Mouse (Mus musculus): Measurements from ENCODE around the gene D230025D16Rik. TPM values are rescaled to one million over a fixed set of nuclear protein-coding genes. Genes with fewer than 3 reads are reported as not detected.
"Not testable (repeated sequence)": the region's sequence is repeated elsewhere in the genome, so short reads cannot be mapped to it uniquely, and the experiment has no call there.

Gene D230025D16Rik
- polyA plus RNA-seq, 1 experiment from 2014 or later: 25.2 TPM

DNA sequence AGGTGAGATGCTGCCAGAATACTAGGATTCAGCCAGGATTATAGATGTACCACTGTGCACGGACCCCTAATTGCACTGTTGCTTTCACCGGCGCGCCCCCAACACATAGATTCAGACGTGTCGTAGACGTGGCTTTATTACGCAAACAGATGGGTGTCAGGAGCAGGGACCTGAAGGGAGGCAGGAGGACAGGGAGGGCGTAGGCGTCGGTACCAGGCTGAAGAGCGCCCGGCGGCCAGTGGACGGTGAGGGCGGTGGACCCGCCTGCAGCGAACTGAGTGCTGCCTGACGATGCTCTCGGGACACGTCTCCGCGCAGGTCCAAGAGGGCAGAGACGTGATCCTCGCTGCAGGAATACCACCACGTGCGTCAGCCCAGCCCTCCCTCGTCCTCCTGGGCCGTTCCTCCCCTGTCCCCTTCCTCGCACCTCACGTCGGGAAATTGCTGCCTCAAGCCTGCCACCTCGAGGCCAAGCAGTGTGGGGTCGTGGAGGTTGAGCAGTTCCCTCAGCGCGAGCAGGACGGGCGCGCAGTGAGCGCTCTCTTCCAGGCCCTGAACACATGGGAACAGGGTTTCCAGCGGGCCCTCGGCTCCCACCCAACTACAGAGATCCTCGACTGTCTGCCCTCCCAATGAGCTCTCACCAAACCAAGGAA, 65.0 kb downstream of the D230025D16Rik start, which contains the start of gene 4931428F04Rik:
Gene 4931428F04Rik, minus strand, starts transcription at position 60 of the 656 bp plus-strand sequence.
- H3K27me3 ChIP-seq: peaks cover 11% of the 10 kb centered on the region
- peaks cover 32% of the 10 kb centered on the region for H3K4me1 ChIP-seq
- H3K9me3 ChIP-seq (replicated peaks): no peaks in the 10 kb centered on the region
- peak within 1 kb of the TSS; percentile 59 for H3K4me3 ChIP-seq (replicated peaks)
- WGBS: 2% methylated on average over 43 of the region's 43 CpGs
- H3K9ac ChIP-seq: peak within 1 kb of the TSS; percentile 47
- H3K4me2 ChIP-seq: peak within 1 kb of the TSS; percentile 87
- H3K27ac ChIP-seq: peak within 1 kb of the TSS; percentile 85
- ATAC-seq (replicated peaks; ENCODE audit: low FRiP score): peak; percentile 15
- no peaks in the 10 kb centered on the region for H3K36me3 ChIP-seq

DNA sequence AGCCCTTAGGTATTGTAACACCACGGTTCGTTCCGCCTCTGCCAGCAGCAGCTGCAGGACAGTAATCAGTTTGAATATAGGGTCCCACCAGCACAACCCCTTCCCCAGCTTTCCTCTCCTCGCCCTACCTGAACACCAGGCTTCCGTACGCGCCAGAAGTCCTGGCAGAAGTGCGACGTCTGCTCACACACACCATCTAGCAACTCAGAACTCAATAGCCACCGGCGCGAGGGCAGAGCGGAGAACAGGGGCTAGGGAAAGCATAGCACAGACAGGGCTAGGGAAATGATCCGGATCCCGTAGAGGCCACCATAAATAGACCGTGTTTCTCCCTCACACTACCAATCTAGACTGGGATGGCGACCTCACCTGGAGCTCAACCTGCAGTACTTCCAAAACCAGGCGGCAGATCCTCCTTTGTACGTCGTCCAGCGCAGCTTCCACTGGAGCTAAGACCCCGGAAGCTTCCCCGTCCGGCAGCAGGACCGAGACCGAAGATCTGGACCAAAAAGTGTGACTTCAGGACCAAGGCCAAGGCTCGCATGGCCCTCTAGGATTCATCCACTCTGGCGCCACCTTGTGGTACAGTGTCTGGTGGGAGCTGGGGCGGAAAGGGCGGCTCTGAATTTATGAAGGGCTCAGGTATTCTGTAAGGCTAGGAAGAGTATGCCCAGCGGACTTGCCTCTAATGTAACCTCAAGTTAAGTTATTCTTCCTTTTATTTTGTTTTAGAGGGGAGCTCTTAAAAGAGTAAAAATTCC, 65.8 kb downstream of the D230025D16Rik start:
- H3K4me3 ChIP-seq (replicated peaks): peak overlapping the region; percentile 59
- no peak for ATAC-seq (replicated peaks; ENCODE audit: low FRiP score)
- H3K27me3 ChIP-seq: peaks cover 11% of the 10 kb centered on the region
- peak overlapping the region; percentile 87 for H3K4me2 ChIP-seq
- peaks cover 32% of the 10 kb centered on the region for H3K4me1 ChIP-seq
- 8% methylated on average over 31 of the region's 31 CpGs for WGBS
- no peak overlapping the region for H3K27ac ChIP-seq
- no peaks in the 10 kb centered on the region for H3K36me3 ChIP-seq
- H3K9me3 ChIP-seq (replicated peaks): no peaks in the 10 kb centered on the region
- H3K9ac ChIP-seq: no peak overlapping the region

DNA sequence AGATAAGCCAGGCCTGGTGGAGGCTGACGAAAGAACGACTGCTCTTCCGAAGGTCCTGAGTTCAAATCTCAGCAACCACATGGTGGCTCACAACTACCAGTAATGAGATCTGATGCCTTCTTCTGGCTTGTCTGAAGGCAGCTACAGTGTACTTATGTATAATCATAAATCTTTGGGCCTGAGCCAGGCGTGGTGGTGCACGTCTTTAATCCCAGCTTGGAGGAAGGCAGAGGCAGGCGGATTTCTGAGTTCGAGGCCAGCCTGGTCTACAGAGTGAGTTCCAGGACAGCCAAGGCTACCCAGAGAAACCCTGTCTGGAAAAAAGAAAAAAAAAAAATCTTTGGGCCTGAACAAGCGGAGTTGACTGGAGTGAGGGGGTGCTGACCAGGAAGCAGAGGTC, 66.4 kb downstream of the D230025D16Rik start:
- H3K27ac ChIP-seq; H3K9ac ChIP-seq; H3K4me3 ChIP-seq (replicated peaks); H3K4me2 ChIP-seq; H3K36me3 ChIP-seq; H3K9me3 ChIP-seq (replicated peaks); ATAC-seq (replicated peaks; ENCODE audit: low FRiP score): not testable (repeated sequence)
- 82% methylated on average over 8 of the region's 8 CpGs for WGBS
- H3K4me1 ChIP-seq: peaks cover 35% of the 10 kb centered on the region
- H3K27me3 ChIP-seq: peaks cover 11% of the 10 kb centered on the region

DNA sequence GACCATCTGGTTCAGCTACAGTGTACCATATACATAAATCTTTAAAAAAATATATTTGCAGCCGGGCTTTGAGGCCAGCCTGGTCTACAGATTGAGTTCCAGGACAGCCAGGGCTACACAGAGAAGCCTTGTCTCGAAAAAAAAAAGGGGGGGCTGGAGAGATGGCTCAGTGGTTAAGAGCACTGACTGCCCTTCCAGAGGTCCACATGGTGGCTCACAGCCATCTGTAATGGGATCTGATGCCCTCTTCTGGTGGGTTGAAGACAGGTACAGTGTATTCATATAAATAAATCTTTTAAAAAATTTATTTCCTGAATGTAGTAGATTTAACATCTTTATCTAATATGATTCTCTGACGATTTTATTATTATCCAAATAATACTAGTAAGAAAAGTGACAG, 66.9 kb downstream of the D230025D16Rik start:
- H3K4me3 ChIP-seq (replicated peaks); H3K9ac ChIP-seq; ATAC-seq (replicated peaks; ENCODE audit: low FRiP score); H3K36me3 ChIP-seq; H3K27ac ChIP-seq; H3K4me2 ChIP-seq; H3K9me3 ChIP-seq (replicated peaks): not testable (repeated sequence)
- Histone ChIP-seq H3K27me3 (peaks cover 11% of the 10 kb centered on the region), H3K4me1 (peaks cover 39% of the 10 kb centered on the region)
- WGBS: 68% methylated on average over 3 of the region's 3 CpGs

DNA sequence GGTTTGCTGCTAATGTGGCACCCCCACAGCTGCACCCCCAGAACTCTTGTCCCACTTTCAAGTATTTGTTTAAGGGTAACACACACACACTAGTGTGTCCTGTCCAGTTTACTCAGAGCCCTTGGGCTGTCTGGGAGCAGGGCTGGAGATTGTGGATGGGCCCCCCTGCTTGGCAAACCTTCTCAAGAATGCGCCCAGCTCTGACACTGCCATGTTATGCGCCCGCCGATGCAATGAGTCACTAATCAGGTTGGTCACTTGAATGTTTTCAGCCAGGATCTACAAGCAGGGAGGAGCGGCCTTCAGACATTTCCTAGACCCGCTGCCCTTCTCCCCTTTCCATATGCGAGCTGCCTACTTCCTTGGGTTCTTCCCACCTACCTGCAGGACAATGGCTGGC, 67.5 kb downstream of the D230025D16Rik start:
- Histone ChIP-seq H3K4me2 (no peak overlapping the region), H3K27ac (no peak overlapping the region), H3K4me1 (peaks cover 43% of the 10 kb centered on the region), H3K4me3 (replicated peaks) (no peak overlapping the region), H3K36me3 (no peaks in the 10 kb centered on the region), H3K9ac (no peak overlapping the region), H3K9me3 (replicated peaks) (no peaks in the 10 kb centered on the region), H3K27me3 (peaks cover 11% of the 10 kb centered on the region)
- 78% methylated on average over 7 of the region's 7 CpGs for WGBS
- ATAC-seq (replicated peaks; ENCODE audit: low FRiP score): no peak

DNA sequence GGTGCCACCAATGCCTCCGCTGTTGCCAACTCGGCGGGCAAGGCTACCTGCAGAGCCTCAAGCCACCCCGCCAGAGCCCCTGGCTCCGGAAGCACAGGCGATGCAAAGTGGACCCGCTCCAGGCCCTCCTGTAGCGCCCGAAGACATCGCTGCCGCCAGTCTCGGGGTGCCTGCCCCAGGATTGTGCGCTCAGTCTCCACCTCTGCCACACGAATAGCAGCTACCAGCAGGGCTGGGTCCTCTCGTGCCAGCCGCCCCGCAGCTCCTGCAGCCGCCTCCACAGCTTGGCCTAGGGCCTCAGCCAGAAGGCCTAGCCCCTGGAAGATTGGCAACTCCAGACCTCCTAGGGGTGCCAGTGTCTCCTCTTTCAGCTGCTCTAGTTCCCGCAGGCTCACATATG, 68.5 kb downstream of the D230025D16Rik start:
- Histone ChIP-seq H3K36me3 (no peaks in the 10 kb centered on the region), H3K27ac (no peak overlapping the region), H3K9ac (no peak overlapping the region), H3K4me1 (peaks cover 42% of the 10 kb centered on the region), H3K4me3 (replicated peaks) (no peak overlapping the region), H3K27me3 (peaks cover 11% of the 10 kb centered on the region), H3K9me3 (replicated peaks) (no peaks in the 10 kb centered on the region), H3K4me2 (no peak overlapping the region)
- 69% methylated on average over 19 of the region's 19 CpGs for WGBS
- ATAC-seq (replicated peaks; ENCODE audit: low FRiP score): no peak

DNA sequence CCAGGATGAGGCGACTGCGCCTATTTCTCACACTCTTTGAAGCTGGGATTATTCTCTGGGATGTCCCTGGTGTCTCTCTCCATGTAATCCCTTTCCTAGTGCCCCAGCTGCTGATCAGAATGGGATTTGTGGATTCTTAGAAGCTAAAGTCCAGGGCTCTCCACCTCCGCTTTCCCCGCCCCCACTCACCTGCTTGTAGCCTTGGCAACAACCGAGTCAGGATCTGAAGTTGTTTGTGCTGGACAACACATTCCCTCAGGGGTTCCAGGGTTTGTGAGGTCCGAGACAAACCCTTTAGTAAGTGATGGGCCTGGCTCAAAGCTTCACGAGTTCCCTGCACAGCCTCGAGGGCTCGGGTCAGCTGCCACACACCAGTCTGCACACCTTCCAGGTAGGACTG, 69.8 kb downstream of the D230025D16Rik start:
- H3K9ac ChIP-seq: no peak overlapping the region
- WGBS: 70% methylated on average over 9 of the region's 9 CpGs
- peak overlapping the region; percentile 34 for H3K4me3 ChIP-seq (replicated peaks)
- peaks cover 11% of the 10 kb centered on the region for H3K27me3 ChIP-seq
- peak overlapping the region; percentile 47 for H3K4me2 ChIP-seq
- peaks cover 38% of the 10 kb centered on the region for H3K4me1 ChIP-seq
- no peaks in the 10 kb centered on the region for H3K9me3 ChIP-seq (replicated peaks)
- H3K27ac ChIP-seq: no peak overlapping the region
- no peak for ATAC-seq (replicated peaks; ENCODE audit: low FRiP score)
- H3K36me3 ChIP-seq: peaks cover 13% of the 10 kb centered on the region

DNA sequence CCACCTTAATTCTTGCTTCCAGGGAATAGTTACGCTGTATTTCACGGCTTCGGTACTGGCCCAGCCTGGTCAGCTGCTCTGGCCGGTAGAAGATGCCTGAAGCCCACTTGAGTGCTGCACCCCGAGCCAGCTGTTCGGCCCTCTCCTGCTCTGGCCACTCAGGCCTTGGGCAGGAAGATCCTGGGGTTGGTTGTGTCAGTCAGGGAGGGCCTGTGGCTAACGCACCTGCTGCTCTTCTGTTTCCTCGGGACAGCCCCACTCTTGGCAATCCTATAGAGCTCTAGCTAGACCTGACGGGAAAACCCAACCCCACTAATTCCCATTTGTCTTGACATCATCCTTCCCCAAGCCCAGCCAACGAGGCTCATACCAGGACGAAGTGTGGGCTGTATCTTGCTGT, 70.3 kb downstream of the D230025D16Rik start:
- 68% methylated on average over 11 of the region's 11 CpGs for WGBS
- H3K27ac ChIP-seq: peak overlapping the region; percentile 38
- H3K27me3 ChIP-seq: peaks cover 6% of the 10 kb centered on the region
- peaks cover 33% of the 10 kb centered on the region for H3K4me1 ChIP-seq
- H3K9me3 ChIP-seq (replicated peaks): no peaks in the 10 kb centered on the region
- H3K4me2 ChIP-seq: peak overlapping the region; percentile 47
- no peak overlapping the region for H3K9ac ChIP-seq
- peaks cover 18% of the 10 kb centered on the region for H3K36me3 ChIP-seq
- H3K4me3 ChIP-seq (replicated peaks): peak overlapping the region; percentile 34
- no peak for ATAC-seq (replicated peaks; ENCODE audit: low FRiP score)

DNA sequence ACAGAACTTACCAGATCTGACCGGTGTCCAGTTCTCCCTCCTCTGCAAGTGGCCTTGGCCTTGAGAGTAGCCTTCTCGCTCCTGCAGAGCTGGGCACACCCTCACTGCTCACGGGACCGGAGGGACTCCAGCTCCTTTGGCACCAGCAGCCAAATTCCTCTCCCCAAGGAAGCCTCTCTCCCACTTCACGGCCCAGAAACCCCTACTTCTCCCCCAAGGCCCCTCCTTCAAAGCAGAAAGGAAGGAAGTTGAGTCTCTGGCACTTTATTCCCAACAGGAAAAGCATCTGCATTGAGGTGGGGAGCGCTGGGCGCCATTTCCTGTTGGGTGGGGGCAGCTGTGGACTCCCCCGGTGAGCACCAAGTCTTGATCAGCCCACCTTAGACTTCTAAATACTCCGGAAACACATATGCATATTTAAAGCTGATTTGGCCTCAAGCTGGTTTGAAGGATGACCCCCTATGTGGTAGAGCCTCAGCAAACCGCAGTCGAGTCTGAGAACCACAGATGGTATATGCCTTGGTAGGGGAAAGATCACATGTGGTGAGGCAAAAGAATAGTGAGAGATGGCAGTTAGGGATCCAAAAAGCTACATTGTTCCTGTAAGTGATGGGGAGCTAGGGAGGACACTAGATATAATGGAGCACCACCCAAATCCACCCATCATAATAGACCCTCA, 71.1 kb downstream of the D230025D16Rik start, which contains the start of gene Exoc3l:
Gene Exoc3l, minus strand, starts transcription at position 207 of the 679 bp plus-strand sequence.
- no peaks in the 10 kb centered on the region for H3K9me3 ChIP-seq (replicated peaks)
- WGBS: 58% methylated on average over 11 of the region's 11 CpGs

DNA sequence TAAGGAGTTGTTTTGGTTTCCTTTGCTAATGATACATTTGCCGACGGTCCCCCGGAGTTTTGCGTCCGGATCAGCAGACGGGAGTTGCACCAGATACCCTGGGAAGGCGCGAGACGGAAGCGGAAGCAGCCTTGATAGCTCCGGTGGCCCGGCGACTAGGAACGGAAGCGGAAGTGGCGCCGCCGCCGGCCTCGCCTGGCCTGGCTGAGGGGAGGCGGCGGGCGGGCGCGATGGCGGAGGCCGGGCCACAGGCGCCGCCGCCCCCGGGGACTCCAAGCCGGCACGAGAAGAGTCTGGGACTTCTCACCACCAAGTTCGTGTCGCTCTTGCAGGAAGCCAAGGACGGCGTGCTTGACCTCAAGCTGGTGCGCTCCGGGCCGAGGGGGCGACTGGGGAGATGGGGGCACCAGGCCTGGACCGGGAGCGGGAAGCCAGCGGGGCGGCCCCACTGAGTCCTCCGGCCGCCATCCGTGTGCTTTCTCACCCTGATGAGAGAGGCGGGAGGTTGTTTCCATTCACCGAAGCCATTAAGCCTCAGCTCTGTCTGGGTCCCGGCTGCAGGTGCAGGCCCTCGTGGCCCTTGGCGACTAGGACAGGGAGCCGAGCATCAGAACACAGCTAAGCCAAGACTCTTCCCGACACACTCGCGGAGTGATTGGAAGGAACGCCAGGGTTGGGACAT, 72.7 kb downstream of the D230025D16Rik start, which contains the start of gene E2f4:
Gene E2f4, plus strand, starts transcription at position 153 of the 682 bp plus-strand sequence.
- under 1% methylated on average over 58 of the region's 58 CpGs for WGBS
- Histone ChIP-seq H3K9me3 (replicated peaks) (no peaks in the 10 kb centered on the region), H3K4me3 (replicated peaks) (peak within 1 kb of the TSS; percentile 100), H3K27me3 (no peaks in the 10 kb centered on the region), H3K36me3 (peaks cover 42% of the 10 kb centered on the region), H3K4me2 (peak within 1 kb of the TSS; percentile 92), H3K9ac (peak within 1 kb of the TSS; percentile 97), H3K4me1 (peaks cover 26% of the 10 kb centered on the region), H3K27ac (peak within 1 kb of the TSS; percentile 80)
- ATAC-seq (replicated peaks; ENCODE audit: low FRiP score): peak; percentile 86

More for the DNA sequence above, 71.1 kb downstream of the D230025D16Rik start, which contains the start of gene Exoc3l:
- peaks cover 26% of the 10 kb centered on the region for H3K4me1 ChIP-seq
- no peaks in the 10 kb centered on the region for H3K27me3 ChIP-seq
- ATAC-seq (replicated peaks; ENCODE audit: low FRiP score): no peak
- peak within 1 kb of the TSS; percentile 80 for H3K27ac ChIP-seq
- peak within 1 kb of the TSS; percentile 97; the same call in 1 of the 2 replicates for H3K9ac ChIP-seq
- H3K36me3 ChIP-seq: peaks cover 25% of the 10 kb centered on the region
- peak within 1 kb of the TSS; percentile 92 for H3K4me2 ChIP-seq
- peak within 1 kb of the TSS; percentile 100 for H3K4me3 ChIP-seq (replicated peaks)
